Mouse (Mus musculus): ENCODE data around the gene D630003M21Rik. TPM values are rescaled to one million over a fixed set of nuclear protein-coding genes. Genes with fewer than 3 reads are reported as not detected.

The D630003M21Rik gene
- polyA plus RNA-seq, 1 experiment from 2014 or later = 4.7 TPM

DNA sequence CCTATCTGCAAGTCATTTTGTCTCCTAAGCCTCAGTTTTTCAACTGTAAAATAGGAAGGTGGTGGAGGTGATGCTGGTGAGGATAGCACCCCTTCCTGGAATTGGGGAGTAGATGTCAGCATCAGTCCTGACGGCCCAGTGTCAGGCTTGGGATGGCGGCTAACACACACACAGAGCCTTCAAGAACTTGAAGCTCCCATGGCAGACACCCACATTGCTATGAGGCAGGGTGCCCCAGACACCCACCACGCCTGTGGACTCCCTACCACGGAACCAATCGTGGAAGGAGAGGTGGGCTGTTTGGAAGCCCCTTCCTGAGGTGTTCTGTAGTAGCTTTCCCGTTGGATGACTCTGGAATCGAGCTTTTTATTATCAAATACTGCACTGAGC lies 476 bp upstream of the D630003M21Rik start:
- H3K4me1 ChIP-seq (ENCODE audit: control insufficient read depth, insufficient read depth, low read length) = peaks cover 21% of the 10 kb centered on the region
- H3K4me2 ChIP-seq (ENCODE audit: low read depth, low read length) = peak overlapping the region; percentile 84
- no peaks in the 10 kb centered on the region; the same call in 1 of the 2 replicates for H3K9me3 ChIP-seq (replicated peaks; ENCODE audit: control insufficient read depth, low read length)
- H3K27ac ChIP-seq (ENCODE audit: low read length) = peak overlapping the region; percentile 57; the same call in 1 of the 2 replicates
- no peaks in the 10 kb centered on the region for H3K36me3 ChIP-seq (ENCODE audit: control insufficient read depth, insufficient read depth, low read length)
- H3K4me3 ChIP-seq (replicated peaks; ENCODE audit: low read length) = peak overlapping the region; percentile 51
- H3K9ac ChIP-seq (ENCODE audit: low read length) = peak overlapping the region; percentile 73
- 35% methylated on average over 7 of the region's 7 CpGs for WGBS
- ATAC-seq (ENCODE audit: insufficient read depth, low FRiP score) = no peak
- peaks cover 4% of the 10 kb centered on the region; the same call in 1 of the 2 replicates for H3K27me3 ChIP-seq (ENCODE audit: control insufficient read depth, insufficient read depth, low read length)

- Histone ChIP-seq H3K36me3 (ENCODE audit: control insufficient read depth, insufficient read depth, low read length) (no peaks in the 10 kb centered on the region), H3K27me3 (ENCODE audit: control insufficient read depth, insufficient read depth, low read length) (peaks cover 4% of the 10 kb centered on the region; the same call in 1 of the 2 replicates), H3K4me1 (ENCODE audit: control insufficient read depth, insufficient read depth, low read length) (peaks cover 18% of the 10 kb centered on the region), H3K4me3 (replicated peaks; ENCODE audit: low read length) (no peak overlapping the region), H3K27ac (ENCODE audit: low read length) (no peak overlapping the region), H3K4me2 (ENCODE audit: low read depth, low read length) (no peak overlapping the region), H3K9me3 (replicated peaks; ENCODE audit: control insufficient read depth, low read length) (no peaks in the 10 kb centered on the region), H3K9ac (ENCODE audit: low read length) (no peak overlapping the region)
- 48% methylated on average over 5 of the region's 5 CpGs for WGBS
- no peak; the same call in 1 of the 2 replicates for ATAC-seq (ENCODE audit: insufficient read depth, low FRiP score)
These were observed 3.7 kb downstream of the D630003M21Rik start for GRCm38 (mm10) chr2:158225301-158225700.

DNA sequence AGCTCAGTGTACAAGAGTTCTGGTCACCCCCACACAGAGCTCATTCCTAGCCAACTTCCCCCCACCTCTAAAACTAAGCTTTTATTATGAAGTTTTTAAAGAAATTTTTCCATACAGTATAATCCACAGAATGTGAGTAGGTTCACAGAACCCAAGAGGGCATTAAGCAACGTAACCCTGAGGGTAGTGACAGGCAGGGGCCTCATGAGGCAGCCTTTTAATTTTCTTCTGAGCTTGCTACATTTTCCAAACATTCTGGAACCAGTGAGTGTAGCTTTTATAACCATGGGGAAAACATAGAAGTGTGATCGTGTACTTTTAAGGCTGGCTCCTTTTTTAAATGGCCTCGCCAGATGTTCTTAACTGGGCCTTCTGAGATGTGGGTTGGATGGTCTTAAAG lies 5.5 kb downstream of the D630003M21Rik start:
- Histone ChIP-seq H3K4me1 (ENCODE audit: control insufficient read depth, insufficient read depth, low read length) (peaks cover 5% of the 10 kb centered on the region), H3K36me3 (ENCODE audit: control insufficient read depth, insufficient read depth, low read length) (no peaks in the 10 kb centered on the region), H3K4me2 (ENCODE audit: low read depth, low read length) (no peak overlapping the region), H3K9me3 (replicated peaks; ENCODE audit: control insufficient read depth, low read length) (no peaks in the 10 kb centered on the region), H3K27ac (ENCODE audit: low read length) (no peak overlapping the region), H3K9ac (ENCODE audit: low read length) (no peak overlapping the region), H3K27me3 (ENCODE audit: control insufficient read depth, insufficient read depth, low read length) (peaks cover 4% of the 10 kb centered on the region; the same call in 1 of the 2 replicates), H3K4me3 (replicated peaks; ENCODE audit: low read length) (no peak overlapping the region)
- ATAC-seq (ENCODE audit: insufficient read depth, low FRiP score) = no peak
- whole genome bisulfite sequencing = 61% methylated on average over 3 of the region's 3 CpGs

DNA sequence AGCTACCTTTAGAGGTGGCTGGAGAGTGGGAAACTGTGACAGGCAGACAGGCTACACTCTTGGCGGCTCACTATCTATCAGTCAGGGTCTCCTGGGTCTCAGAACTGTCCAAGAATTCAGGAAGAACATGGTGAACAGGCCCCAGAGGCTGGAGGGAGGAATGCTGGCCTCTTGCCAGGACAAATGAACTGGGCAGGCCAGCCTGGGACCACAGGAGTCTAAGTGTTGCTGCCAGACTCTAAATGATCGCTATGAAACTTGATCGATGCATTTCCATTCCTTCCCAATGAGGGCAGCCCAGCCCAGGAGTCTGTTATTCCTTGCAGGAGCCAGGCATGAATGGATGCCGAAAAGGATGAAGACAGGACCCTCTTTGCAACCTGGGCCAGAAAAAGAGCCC lies 6.4 kb downstream of the D630003M21Rik start:
- no peaks in the 10 kb centered on the region for H3K36me3 ChIP-seq (ENCODE audit: control insufficient read depth, insufficient read depth, low read length)
- no peak overlapping the region for H3K4me3 ChIP-seq (replicated peaks; ENCODE audit: low read length)
- H3K27ac ChIP-seq (ENCODE audit: low read length) = no peak overlapping the region
- ATAC-seq (ENCODE audit: insufficient read depth, low FRiP score) = no peak; the same call in 1 of the 2 replicates
- H3K9ac ChIP-seq (ENCODE audit: low read length) = no peak overlapping the region
- H3K9me3 ChIP-seq (replicated peaks; ENCODE audit: control insufficient read depth, low read length) = no peaks in the 10 kb centered on the region
- H3K27me3 ChIP-seq (ENCODE audit: control insufficient read depth, insufficient read depth, low read length) = peaks cover 4% of the 10 kb centered on the region; the same call in 1 of the 2 replicates
- 36% methylated on average over 4 of the region's 4 CpGs for WGBS
- H3K4me2 ChIP-seq (ENCODE audit: low read depth, low read length) = no peak overlapping the region
- peaks cover 5% of the 10 kb centered on the region for H3K4me1 ChIP-seq (ENCODE audit: control insufficient read depth, insufficient read depth, low read length)

DNA sequence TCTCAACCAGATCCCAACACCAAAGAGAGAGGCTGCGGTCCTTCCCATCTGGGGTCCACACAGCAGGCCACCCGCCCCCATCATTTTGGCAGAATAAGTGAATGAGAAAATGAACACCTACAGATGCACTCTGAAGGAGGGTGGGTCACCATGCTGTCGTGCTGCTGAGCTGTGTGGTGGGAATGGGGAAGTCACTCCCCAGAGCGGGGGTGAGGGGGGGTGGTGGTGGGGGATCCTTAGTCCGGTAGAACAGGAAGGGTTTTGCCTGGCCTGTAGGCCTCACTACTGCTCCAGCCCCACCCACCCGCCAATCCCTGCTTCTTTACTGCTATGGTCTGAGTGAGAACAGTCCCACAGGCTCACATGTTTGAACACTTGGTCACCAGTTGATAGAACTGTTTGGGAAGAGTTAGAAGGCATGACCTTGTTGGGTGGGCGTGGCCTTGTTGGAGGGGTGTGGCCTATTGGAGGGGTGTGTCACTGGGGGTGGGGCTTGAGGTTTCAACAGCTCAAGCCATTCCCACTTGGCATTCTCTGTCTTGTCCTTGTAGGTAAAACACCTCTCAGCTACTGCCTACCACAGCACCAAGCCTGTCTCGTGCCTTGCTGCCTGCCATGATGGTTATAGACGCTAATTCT lies 7.5 kb downstream of the D630003M21Rik start:
- Histone ChIP-seq H3K36me3 (ENCODE audit: control insufficient read depth, insufficient read depth, low read length) (no peaks in the 10 kb centered on the region), H3K27me3 (ENCODE audit: control insufficient read depth, insufficient read depth, low read length) (peaks cover 4% of the 10 kb centered on the region; the same call in 1 of the 2 replicates), H3K9ac (ENCODE audit: low read length) (no peak overlapping the region), H3K4me2 (ENCODE audit: low read depth, low read length) (no peak overlapping the region), H3K9me3 (replicated peaks; ENCODE audit: control insufficient read depth, low read length) (no peaks in the 10 kb centered on the region), H3K27ac (ENCODE audit: low read length) (no peak overlapping the region), H3K4me1 (ENCODE audit: control insufficient read depth, insufficient read depth, low read length) (peaks cover 5% of the 10 kb centered on the region), H3K4me3 (replicated peaks; ENCODE audit: low read length) (no peak overlapping the region)
- no peak for ATAC-seq (ENCODE audit: insufficient read depth, low FRiP score)
- WGBS = 86% methylated on average over 9 of the region's 9 CpGs

GRCm38 (mm10) chr2:158219562-158219961 lies 9.5 kb downstream of the D630003M21Rik start:
- Histone ChIP-seq H3K27me3 (ENCODE audit: control insufficient read depth, insufficient read depth, low read length) (no peaks in the 10 kb centered on the region), H3K36me3 (ENCODE audit: control insufficient read depth, insufficient read depth, low read length) (no peaks in the 10 kb centered on the region), H3K9ac (ENCODE audit: low read length) (no peak overlapping the region), H3K4me2 (ENCODE audit: low read depth, low read length) (no peak overlapping the region), H3K4me1 (ENCODE audit: control insufficient read depth, insufficient read depth, low read length) (peaks cover 12% of the 10 kb centered on the region), H3K27ac (ENCODE audit: low read length) (no peak overlapping the region), H3K4me3 (replicated peaks; ENCODE audit: low read length) (no peak overlapping the region), H3K9me3 (replicated peaks; ENCODE audit: control insufficient read depth, low read length) (no peaks in the 10 kb centered on the region)
- ATAC-seq (ENCODE audit: insufficient read depth, low FRiP score) = no peak
- 89% methylated on average over 2 of the region's 2 CpGs for WGBS

DNA sequence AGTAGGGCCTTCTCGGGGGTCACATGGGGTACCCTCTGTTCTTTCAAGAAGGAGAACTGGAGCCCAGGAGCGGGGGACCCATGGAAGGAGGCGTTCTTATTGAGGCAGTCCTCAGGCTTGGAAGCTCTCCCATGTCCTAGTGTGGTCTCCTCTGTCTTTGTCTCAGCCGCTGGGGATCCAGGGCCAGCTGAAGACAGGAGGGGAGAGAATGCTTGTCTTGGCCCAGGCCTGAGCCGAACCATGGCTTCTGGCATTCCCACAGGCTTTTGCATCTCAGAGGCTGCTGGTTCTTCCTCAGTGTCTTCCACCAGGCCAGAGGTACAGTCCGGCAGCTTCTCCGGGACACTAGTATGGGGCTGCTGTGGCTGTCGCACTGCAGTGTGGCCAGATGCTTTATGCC lies 12.5 kb downstream of the D630003M21Rik start:
- peak overlapping the region; percentile 53 for H3K27ac ChIP-seq (ENCODE audit: low read length)

DNA sequence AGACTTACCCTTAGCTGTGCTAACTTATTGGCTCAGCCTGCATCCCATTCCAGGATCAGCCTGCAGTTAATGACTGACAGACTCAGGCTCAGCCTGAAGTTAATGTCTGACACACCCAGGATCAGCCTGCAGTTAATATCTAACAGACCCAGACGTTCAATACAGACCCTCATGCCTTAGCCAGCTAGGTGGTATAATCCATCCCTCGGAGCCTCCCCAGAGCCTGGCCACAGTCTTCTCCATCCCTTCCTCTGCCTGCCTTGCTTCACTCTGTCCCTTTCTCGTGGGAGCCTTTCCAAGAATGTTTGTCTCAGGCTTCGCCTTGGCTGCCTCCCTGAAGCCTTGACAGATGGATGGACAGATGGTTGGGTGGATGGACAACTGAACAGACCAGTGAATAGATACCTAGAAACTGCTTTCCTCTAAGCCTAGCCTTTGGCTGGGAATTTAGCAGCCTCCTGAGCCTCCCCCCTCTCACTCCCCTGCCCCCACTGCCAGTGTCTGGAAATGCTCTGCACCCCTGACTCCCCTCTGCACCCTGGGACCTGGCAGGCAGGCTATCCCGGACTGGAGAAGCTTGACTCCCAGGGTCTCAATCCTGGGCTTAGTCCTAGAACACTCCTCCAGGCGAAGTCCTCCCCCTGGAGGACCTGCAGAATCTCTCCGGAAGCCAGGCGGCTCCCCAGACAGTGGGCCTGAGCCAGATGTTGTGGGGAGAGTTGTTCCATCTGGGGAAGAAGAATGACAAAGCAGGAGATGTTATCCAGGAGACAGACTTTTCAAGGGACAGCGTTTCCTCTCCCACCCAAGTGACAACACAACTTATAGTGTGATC lies 13.5 kb downstream of the D630003M21Rik start:
- Histone ChIP-seq H3K27ac (ENCODE audit: low read length) (peak overlapping the region; percentile 53), H3K36me3 (ENCODE audit: control insufficient read depth, insufficient read depth, low read length) (no peaks in the 10 kb centered on the region), H3K9ac (ENCODE audit: low read length) (peak overlapping the region; percentile 50), H3K4me2 (ENCODE audit: low read depth, low read length) (no peak overlapping the region), H3K4me1 (ENCODE audit: control insufficient read depth, insufficient read depth, low read length) (peaks cover 12% of the 10 kb centered on the region), H3K9me3 (replicated peaks; ENCODE audit: control insufficient read depth, low read length) (no peaks in the 10 kb centered on the region), H3K27me3 (ENCODE audit: control insufficient read depth, insufficient read depth, low read length) (no peaks in the 10 kb centered on the region), H3K4me3 (replicated peaks; ENCODE audit: low read length) (no peak overlapping the region)
- 35% methylated on average over 9 of the region's 9 CpGs for WGBS
- ATAC-seq (ENCODE audit: insufficient read depth, low FRiP score) = peak; percentile 55; the same call in 1 of the 2 replicates

More for the DNA sequence above, 12.5 kb downstream of the D630003M21Rik start:
- Histone ChIP-seq H3K4me2 (ENCODE audit: low read depth, low read length) (no peak overlapping the region), H3K36me3 (ENCODE audit: control insufficient read depth, insufficient read depth, low read length) (no peaks in the 10 kb centered on the region), H3K4me1 (ENCODE audit: control insufficient read depth, insufficient read depth, low read length) (peaks cover 12% of the 10 kb centered on the region), H3K9me3 (replicated peaks; ENCODE audit: control insufficient read depth, low read length) (no peaks in the 10 kb centered on the region), H3K9ac (ENCODE audit: low read length) (no peak overlapping the region), H3K4me3 (replicated peaks; ENCODE audit: low read length) (no peak overlapping the region), H3K27me3 (ENCODE audit: control insufficient read depth, insufficient read depth, low read length) (no peaks in the 10 kb centered on the region)
- no peak for ATAC-seq (ENCODE audit: insufficient read depth, low FRiP score)
- 83% methylated on average over 8 of the region's 8 CpGs for WGBS
